Mouse (Mus musculus): ENCODE data around the gene Adam12. TPM values are rescaled to one million over a fixed set of nuclear protein-coding genes. Genes with fewer than 3 reads are reported as not detected.
"Not testable (repeated sequence)": the region's sequence is repeated elsewhere in the genome, so short reads cannot be mapped to it uniquely, and the experiment has no call there.

Adam12 gene
- polyA plus RNA-seq, 1 experiment from 2014 or later: 0.86 TPM

- no peak overlapping the region for H3K4me3 ChIP-seq
- no peaks in the 10 kb centered on the region for H3K27me3 ChIP-seq (ENCODE audit: low read depth, poor library complexity, severe bottlenecking)
- no peak for DNase-seq (ENCODE audit: low spot score)
- WGBS: 61% methylated on average over 5 of the region's 5 CpGs
- H3K4me1 ChIP-seq: peaks cover 12% of the 10 kb centered on the region
- H3K36me3 ChIP-seq: no peaks in the 10 kb centered on the region
- no peak overlapping the region; the same call in 1 of the 2 replicates for H3K27ac ChIP-seq (replicated peaks)
- no peaks in the 10 kb centered on the region for H3K9me3 ChIP-seq (replicated peaks)
Measured at GRCm38 (mm10) chr7:133919306-133919705, 312.6 kb downstream of the Adam12 start.

- H3K4me1 ChIP-seq: peaks cover 4% of the 10 kb centered on the region; the same call in 1 of the 2 replicates
- no peaks in the 10 kb centered on the region for H3K9me3 ChIP-seq (replicated peaks)
- H3K36me3 ChIP-seq: no peaks in the 10 kb centered on the region
- WGBS: 93% methylated on average over 9 of the region's 9 CpGs
- no peak overlapping the region for H3K4me3 ChIP-seq
- H3K27me3 ChIP-seq (ENCODE audit: low read depth, poor library complexity, severe bottlenecking): no peaks in the 10 kb centered on the region
- H3K27ac ChIP-seq (replicated peaks): no peak overlapping the region
- DNase-seq (ENCODE audit: low spot score): no peak
Measured at GRCm38 (mm10) chr7:133916230-133916629, 315.7 kb downstream of the Adam12 start.

DNA sequence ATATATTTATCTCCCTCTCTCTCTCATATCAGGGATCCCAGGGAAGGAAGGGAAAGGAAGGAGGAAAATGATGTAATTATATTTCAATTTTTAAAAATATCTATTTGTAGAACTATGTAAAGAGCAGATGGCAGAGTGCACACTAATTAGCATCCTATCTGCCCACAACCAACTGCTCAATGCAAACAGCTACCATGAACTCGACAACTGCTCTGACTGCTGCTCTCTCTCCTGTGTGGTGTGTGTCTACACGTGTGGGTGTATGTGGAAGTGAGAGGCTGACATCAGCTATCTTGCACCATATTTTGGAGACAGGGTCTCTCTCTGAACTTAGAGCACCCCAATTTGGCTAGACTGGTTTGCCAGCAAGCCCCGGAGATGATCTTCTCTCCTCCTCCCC is 320.1 kb downstream of the Adam12 start:
- H3K36me3 ChIP-seq: no peaks in the 10 kb centered on the region
- no peaks in the 10 kb centered on the region for H3K4me1 ChIP-seq
- no peaks in the 10 kb centered on the region for H3K9me3 ChIP-seq (replicated peaks)
- 85% methylated on average over 3 of the region's 3 CpGs for WGBS
- no peak overlapping the region for H3K27ac ChIP-seq (replicated peaks)
- no peak for DNase-seq (ENCODE audit: low spot score)
- no peak overlapping the region for H3K4me3 ChIP-seq
- H3K27me3 ChIP-seq (ENCODE audit: low read depth, poor library complexity, severe bottlenecking): no peaks in the 10 kb centered on the region

DNA sequence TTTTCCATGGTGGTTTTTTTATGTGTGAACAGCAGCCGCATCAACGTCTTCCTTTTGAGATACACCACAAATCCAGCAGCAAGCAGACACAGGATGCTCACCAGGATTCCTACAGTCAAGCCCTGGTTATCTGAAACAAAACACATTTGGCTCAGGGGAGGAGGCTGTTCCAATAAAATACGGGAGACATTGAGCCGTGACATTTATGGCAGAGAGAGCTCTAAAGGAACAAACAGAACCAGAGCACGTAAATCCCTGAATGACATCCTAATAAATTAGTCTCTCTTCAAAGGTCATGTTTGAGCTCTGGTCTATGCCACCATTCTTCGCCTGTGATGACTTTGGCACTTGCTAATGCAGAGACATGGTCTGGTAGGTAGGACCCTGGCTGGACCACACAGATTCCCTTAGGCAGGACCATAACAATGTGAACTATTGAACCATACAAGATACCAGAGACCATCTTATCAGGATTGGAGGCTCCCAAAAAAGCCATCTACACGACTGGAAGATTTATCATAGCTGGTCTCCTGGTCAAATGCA is 322.0 kb downstream of the Adam12 start:
- WGBS: 87% methylated on average over 7 of the region's 7 CpGs
- Histone ChIP-seq H3K4me3 (no peak overlapping the region), H3K36me3 (no peaks in the 10 kb centered on the region), H3K27me3 (ENCODE audit: low read depth, poor library complexity, severe bottlenecking) (no peaks in the 10 kb centered on the region), H3K9me3 (replicated peaks) (peaks cover 8% of the 10 kb centered on the region; the same call in 1 of the 2 replicates), H3K4me1 (no peaks in the 10 kb centered on the region), H3K27ac (replicated peaks) (no peak overlapping the region)
- no peak for DNase-seq (ENCODE audit: low spot score)

GRCm38 (mm10) chr7:133908966-133909365 is 323.0 kb downstream of the Adam12 start:
- no peaks in the 10 kb centered on the region for H3K4me1 ChIP-seq
- no peaks in the 10 kb centered on the region for H3K36me3 ChIP-seq
- H3K4me3 ChIP-seq: no peak overlapping the region
- no peaks in the 10 kb centered on the region for H3K27me3 ChIP-seq (ENCODE audit: low read depth, poor library complexity, severe bottlenecking)
- H3K9me3 ChIP-seq (replicated peaks): peaks cover 8% of the 10 kb centered on the region; the same call in 1 of the 2 replicates
- no peak overlapping the region for H3K27ac ChIP-seq (replicated peaks)
- 92% methylated on average over 4 of the region's 4 CpGs for WGBS
- DNase-seq (ENCODE audit: low spot score): no peak

DNA sequence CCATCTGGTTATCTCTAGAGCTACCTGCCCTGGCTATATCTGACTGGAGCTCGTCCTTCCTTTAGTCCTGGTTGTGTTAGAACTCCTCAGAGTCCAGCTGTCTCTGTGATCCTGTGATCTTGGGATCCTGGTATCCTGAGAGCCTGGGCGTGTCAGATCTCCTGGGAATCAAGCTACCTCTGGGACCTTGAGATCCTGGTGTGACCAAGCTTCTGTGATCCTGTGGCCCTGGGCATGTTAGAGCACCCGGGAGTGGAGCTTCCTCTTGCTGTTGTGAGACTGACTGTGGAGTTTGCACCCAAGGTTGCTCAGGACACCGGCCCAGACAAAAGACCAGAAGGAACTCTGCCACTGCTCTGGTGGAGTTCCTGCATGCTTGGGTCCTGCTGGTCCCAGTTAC is 332.6 kb downstream of the Adam12 start:
- WGBS: 85% methylated on average over 4 of the region's 4 CpGs
- H3K4me3 ChIP-seq: no peak overlapping the region
- H3K27me3 ChIP-seq (ENCODE audit: low read depth, poor library complexity, severe bottlenecking): no peaks in the 10 kb centered on the region
- DNase-seq (ENCODE audit: low spot score): no peak
- no peaks in the 10 kb centered on the region for H3K36me3 ChIP-seq
- no peak overlapping the region for H3K27ac ChIP-seq (replicated peaks)
- no peaks in the 10 kb centered on the region for H3K4me1 ChIP-seq
- H3K9me3 ChIP-seq (replicated peaks): no peaks in the 10 kb centered on the region

DNA sequence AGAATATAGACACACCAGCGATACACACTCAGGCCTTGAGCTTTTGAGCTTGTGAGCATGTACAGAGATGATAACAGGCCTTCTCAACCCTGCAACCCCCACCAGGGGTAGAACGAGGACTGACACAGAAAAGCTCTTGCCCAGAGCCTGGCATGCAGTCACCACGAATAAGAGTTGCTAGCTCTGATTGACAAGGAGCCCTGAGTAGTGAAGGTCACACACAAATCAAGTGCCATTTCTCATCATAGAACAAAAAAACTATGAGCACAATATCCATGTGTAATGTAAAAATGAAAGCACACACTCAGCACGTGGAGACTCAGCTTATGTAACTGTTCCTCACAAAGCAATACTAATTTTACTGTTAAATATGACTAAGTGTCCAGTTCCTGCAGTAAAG is 340.1 kb downstream of the Adam12 start:
- Histone ChIP-seq H3K9me3 (replicated peaks) (no peaks in the 10 kb centered on the region), H3K4me1 (no peaks in the 10 kb centered on the region), H3K4me3 (no peak overlapping the region), H3K27me3 (ENCODE audit: low read depth, poor library complexity, severe bottlenecking) (no peaks in the 10 kb centered on the region), H3K27ac (replicated peaks) (no peak overlapping the region), H3K36me3 (no peaks in the 10 kb centered on the region)
- 81% methylated on average over 4 of the region's 4 CpGs for WGBS
- DNase-seq (ENCODE audit: low spot score): no peak

- no peak overlapping the region for H3K4me3 ChIP-seq
- 93% methylated on average over 9 of the region's 9 CpGs for WGBS
- DNase-seq (ENCODE audit: low spot score): no peak
- no peaks in the 10 kb centered on the region for H3K4me1 ChIP-seq
- no peak overlapping the region for H3K27ac ChIP-seq (replicated peaks)
- no peaks in the 10 kb centered on the region for H3K9me3 ChIP-seq (replicated peaks)
- no peaks in the 10 kb centered on the region for H3K36me3 ChIP-seq
- no peaks in the 10 kb centered on the region for H3K27me3 ChIP-seq (ENCODE audit: low read depth, poor library complexity, severe bottlenecking)
Measured at GRCm38 (mm10) chr7:133891298-133891697, 340.6 kb downstream of the Adam12 start.

DNA sequence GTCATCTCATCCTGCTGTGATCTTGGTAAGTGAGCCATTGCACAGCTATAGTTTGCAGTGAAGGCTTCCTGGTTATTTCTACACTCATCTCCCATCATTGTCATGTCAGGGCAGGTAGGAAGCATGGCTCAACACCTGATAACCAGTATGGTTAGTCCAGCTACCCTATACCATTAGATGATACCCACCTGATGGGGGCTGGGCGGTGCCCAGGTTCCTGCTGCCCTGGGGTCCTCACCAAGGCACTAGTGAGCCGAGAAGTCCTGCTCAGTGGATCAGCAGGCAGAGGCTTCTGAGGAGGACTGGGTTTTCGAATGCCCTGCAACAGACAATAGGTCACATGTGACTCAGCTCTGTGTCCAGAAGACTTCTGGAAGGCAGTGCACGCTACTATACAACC is 342.0 kb downstream of the Adam12 start:
- DNase-seq (ENCODE audit: low spot score): no peak
- Histone ChIP-seq H3K27ac (replicated peaks) (no peak overlapping the region), H3K4me1 (no peaks in the 10 kb centered on the region), H3K27me3 (ENCODE audit: low read depth, poor library complexity, severe bottlenecking) (no peaks in the 10 kb centered on the region), H3K9me3 (replicated peaks) (no peaks in the 10 kb centered on the region), H3K4me3 (no peak overlapping the region), H3K36me3 (no peaks in the 10 kb centered on the region)
- WGBS: 85% methylated on average over 4 of the region's 4 CpGs

DNA sequence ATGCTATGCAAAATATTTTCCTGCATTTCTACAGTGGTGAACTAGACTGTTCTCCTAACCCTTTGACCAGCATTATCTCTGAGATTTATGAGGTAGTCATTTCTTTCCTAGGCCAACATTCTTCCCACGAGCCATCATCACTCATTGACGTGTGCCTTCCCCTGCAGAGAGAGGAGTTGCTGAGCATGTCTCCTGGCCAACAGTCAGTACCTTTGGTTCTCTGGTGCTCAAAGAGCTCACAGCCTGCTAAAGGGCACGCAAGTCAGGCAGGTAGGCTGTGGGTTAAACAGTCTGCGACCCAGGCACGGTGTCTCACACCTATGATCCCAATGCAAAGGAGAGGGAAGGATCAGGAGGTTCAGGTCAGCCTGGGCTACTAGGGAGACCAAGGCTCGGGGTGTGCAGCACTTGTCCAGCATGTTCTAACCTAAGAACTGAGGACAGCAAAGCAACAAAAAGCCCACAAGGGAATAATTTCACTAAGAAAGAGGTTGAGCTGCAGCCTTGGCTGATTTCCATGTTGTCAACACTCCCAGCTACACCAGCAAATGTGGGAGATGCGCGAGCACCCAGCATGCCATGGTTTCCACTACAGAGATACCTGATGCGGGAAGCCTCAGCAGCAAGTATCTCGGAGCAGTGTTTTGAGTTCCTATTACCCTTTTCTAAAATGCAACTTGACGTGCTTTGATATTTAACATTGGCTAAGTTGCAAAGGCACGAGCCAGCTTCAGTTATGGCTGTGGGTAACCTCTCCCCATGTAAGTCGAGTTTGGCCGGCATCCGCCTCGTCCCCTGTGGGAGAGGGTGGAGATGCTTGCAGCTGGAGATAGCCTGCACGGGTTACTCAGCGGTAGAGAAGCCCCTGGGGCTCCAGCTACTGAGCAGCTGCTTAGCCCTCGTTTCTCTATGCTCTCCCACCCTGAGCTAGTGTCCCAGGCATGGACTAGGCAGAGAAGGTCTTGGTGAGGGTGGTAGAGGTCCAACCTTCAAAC is 342.7 kb downstream of the Adam12 start:
- H3K36me3 ChIP-seq: no peaks in the 10 kb centered on the region
- 89% methylated on average over 19 of the region's 19 CpGs for WGBS
- no peaks in the 10 kb centered on the region for H3K4me1 ChIP-seq
- no peak for DNase-seq (ENCODE audit: low spot score)
- H3K4me3 ChIP-seq: no peak overlapping the region
- H3K27me3 ChIP-seq (ENCODE audit: low read depth, poor library complexity, severe bottlenecking): no peaks in the 10 kb centered on the region
- no peak overlapping the region for H3K27ac ChIP-seq (replicated peaks)
- no peaks in the 10 kb centered on the region for H3K9me3 ChIP-seq (replicated peaks)

GRCm38 (mm10) chr7:133884759-133885431 is 347.1 kb downstream of the Adam12 start:
- not testable (repeated sequence) for H3K9me3 ChIP-seq (replicated peaks); H3K27ac ChIP-seq (replicated peaks); H3K4me3 ChIP-seq; H3K4me1 ChIP-seq; DNase-seq (ENCODE audit: low spot score); H3K27me3 ChIP-seq (ENCODE audit: low read depth, poor library complexity, severe bottlenecking); H3K36me3 ChIP-seq
- WGBS: 79% methylated on average over 5 of the region's 9 CpGs

DNA sequence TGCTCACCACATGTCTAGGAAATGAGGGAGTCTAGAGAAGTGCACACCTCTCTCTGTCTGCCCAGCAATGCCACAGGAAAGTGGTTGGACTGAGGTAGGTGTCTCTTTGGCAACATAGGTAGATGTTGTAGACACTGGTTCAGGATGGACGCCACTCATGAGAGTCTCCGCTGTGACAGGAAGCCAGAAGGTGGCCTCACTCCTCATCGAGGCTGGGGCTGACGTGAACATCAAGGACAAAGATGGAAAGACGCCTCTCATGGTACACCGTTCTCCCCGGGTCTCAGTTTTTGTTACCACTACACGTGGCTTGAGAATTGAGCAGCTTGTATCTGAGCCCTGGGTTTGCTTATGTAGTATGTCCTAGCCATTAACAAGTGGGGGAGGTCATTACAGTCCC is 352.2 kb downstream of the Adam12 start:
- no peaks in the 10 kb centered on the region for H3K36me3 ChIP-seq
- DNase-seq (ENCODE audit: low spot score): no peak
- no peak overlapping the region for H3K4me3 ChIP-seq
- H3K27me3 ChIP-seq (ENCODE audit: low read depth, poor library complexity, severe bottlenecking): no peaks in the 10 kb centered on the region
- H3K9me3 ChIP-seq (replicated peaks): no peaks in the 10 kb centered on the region
- 97% methylated on average over 8 of the region's 8 CpGs for WGBS
- H3K4me1 ChIP-seq: no peaks in the 10 kb centered on the region
- no peak overlapping the region for H3K27ac ChIP-seq (replicated peaks)
